17 mouse cellular contexts compared by ENCODE assay signal in genomic region chr12:9857990-9858389, GRCm38 (mm10).
DNase-seq lines count a peak whose midpoint lies in the region; ATAC-seq and TF ChIP-seq lines count a peak whose summit lies in the region.
"Had no signal": no experiment of that assay in that cellular context is flagged by ENCODE, and none has a peak within 500 bp of the region (broad histone marks: within the 10 kb centered on the region; RNA-seq: fewer than 3 reads in every experiment).

No protein-coding gene starts in this region.

- ATAC-seq in megakaryocyte progenitor cell, adult 5-6 weeks (replicated peaks; ENCODE audit: poor library complexity) = no peak
- ATAC-seq: forebrain, embryonic 15.5 days; inflammation-experienced regulatory T-cells, adult 6 months; lung, postnatal 0 days; midbrain, embryonic 16.5 days had no signal

- H3K4me3 ChIP-seq in layer of hippocampus, adult 2 months = no peak overlapping the region
- H3K4me3 ChIP-seq: forebrain, embryonic 15.5 days; heart, embryonic 15.5 days; liver, embryonic 13.5 days; megakaryocyte, embryonic 14.5 days had no signal

- intact Hi-C loops in left cerebral cortex, postnatal 4 days (cut with DNase I) = no loop called here

- peak overlapping the region; percentile 47; the same call in 1 of the 2 replicates for H3K27ac ChIP-seq in layer of hippocampus, adult 2 months
- H3K27ac ChIP-seq: forebrain, embryonic 15.5 days; heart, embryonic 15.5 days; liver, embryonic 13.5 days had no signal

- peak; percentile 68 for DNase-seq in left cerebral cortex, adult 11 months (ENCODE audit: low spot score)
- DNase-seq in left cerebral cortex, postnatal 4 days = no peak
- DNase-seq in layer of hippocampus, adult 2 months (ENCODE audit: low spot score in 2 of 2) = peak; percentile 74 to 84
- DNase-seq in left cerebral cortex, adult 8-10 months (ENCODE audit: low spot score in 2 of 2) = peak; percentile 24 to 82
- DNase-seq in right cerebral cortex, postnatal 36 days (ENCODE audit: low spot score in 2 of 2) = peak; percentile 72 to 79
- DNase-seq in cerebellum, adult 11 months = no peak
- DNase-seq in spleen, postnatal 10 days (ENCODE audit: low spot score in 2 of 2) = no peak
- DNase-seq: cerebellum, adult 8-10 months; embryo, embryonic 11 days; liver, embryonic 13.5 days had no signal

- TF ChIP-seq CTCF in layer of hippocampus, adult 2 months (conservative IDR thresholded peaks at IDR 0.05) = no peak

Comparison
In these comparisons a context has a peak if more than half of its experiments do, and no peak if none do; other contexts are left out.
1. DNase-seq: peak in left cerebral cortex, adult 11 months (single experiment), layer of hippocampus, adult 2 months (2 of 2), left cerebral cortex, adult 8-10 months (2 of 2) and right cerebral cortex, postnatal 36 days (2 of 2); none in left cerebral cortex, postnatal 4 days (single experiment), cerebellum, adult 11 months (single experiment) and spleen, postnatal 10 days (0 of 2).